Mouse (Mus musculus): Measurements from ENCODE around the gene Pcp4l1. TPM values are rescaled to one million over a fixed set of nuclear protein-coding genes. Genes with fewer than 3 reads are reported as not detected.

The Pcp4l1 gene
- total RNA-seq, 1 experiment from 2014 or later = 0.29 TPM

DNA sequence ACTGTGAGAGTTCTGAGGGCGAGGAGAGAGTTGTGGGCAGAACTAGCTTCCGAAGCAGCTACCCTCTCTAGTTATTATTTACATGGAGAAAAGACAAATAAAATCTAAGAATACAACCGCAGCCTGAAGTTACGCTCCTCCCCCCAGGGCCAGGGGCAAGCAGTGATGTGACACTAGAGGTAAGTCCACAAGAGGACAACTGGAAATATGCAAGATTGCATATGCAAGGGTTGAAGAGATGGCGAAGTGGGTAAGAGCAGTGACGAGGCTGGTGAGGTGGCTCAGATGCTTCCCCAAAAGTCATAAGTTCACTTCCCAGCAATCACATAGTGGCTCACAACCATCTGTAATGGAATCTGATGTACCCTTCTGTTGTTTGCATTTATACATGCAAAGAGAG, 27.1 kb upstream of the Pcp4l1 start:
- no peak for ATAC-seq (replicated peaks; ENCODE audit: insufficient number of reproducible peaks, low FRiP score, low TSS enrichment, poor library complexity, severe bottlenecking)

- peak; percentile 93 for ATAC-seq (replicated peaks; ENCODE audit: insufficient number of reproducible peaks, low FRiP score, low TSS enrichment, poor library complexity, severe bottlenecking)
These were observed 26.4 kb upstream of the Pcp4l1 start, which contains the start of gene Tomm40l for GRCm38 (mm10) chr1:171222238-171223155. TSS of gene Tomm40l (minus strand) at chr1:171222514.

DNA sequence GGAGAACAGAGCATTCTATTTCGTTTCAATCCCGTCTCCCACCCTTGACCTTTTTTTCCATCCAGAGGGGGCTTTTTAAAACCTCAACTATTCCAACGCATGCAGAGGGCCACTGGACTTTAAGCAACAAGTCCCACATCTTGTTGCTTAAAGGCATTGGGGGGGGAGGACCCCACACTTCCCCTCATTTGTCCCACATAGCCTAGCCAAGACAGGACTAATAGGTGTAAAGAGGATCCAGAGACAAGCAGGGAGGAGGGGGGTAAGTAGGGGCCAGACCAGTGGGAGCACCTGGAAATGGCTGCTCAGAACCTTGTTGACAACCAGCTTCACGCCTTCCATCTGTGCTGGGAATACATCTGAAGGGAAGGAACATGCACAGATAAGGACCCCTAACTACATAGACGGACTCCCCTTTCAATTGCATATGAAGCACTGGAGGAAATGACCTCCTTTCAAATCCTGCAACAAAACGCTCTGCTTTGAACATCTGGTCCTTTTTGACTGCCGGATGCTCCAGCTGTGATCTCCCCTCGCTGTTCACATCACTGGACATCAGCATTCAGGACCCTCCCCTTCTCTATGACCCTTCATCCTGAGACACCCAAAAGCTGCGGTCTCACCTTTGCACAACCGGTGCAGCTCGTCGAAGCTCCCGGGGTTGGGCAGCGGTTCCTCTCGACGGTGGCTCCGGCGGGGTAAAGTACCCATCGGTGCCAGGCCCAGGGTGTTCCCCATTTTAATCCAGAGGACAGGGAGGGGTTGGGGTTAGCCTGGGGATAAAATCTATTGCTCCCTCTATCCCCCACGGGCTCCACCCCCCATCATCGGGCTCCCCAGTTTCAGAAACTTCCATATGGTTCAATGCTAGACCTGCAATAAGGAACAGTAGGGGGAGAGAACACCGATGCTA, 25.5 kb upstream of the Pcp4l1 start:
- ATAC-seq (replicated peaks; ENCODE audit: insufficient number of reproducible peaks, low FRiP score, low TSS enrichment, poor library complexity, severe bottlenecking) = no peak

- peak; percentile 40; the same call in 1 of the 2 replicates for ATAC-seq (replicated peaks; ENCODE audit: insufficient number of reproducible peaks, low FRiP score, low TSS enrichment, poor library complexity, severe bottlenecking)
These were observed 24.8 kb upstream of the Pcp4l1 start for GRCm38 (mm10) chr1:171220871-171221270.

DNA sequence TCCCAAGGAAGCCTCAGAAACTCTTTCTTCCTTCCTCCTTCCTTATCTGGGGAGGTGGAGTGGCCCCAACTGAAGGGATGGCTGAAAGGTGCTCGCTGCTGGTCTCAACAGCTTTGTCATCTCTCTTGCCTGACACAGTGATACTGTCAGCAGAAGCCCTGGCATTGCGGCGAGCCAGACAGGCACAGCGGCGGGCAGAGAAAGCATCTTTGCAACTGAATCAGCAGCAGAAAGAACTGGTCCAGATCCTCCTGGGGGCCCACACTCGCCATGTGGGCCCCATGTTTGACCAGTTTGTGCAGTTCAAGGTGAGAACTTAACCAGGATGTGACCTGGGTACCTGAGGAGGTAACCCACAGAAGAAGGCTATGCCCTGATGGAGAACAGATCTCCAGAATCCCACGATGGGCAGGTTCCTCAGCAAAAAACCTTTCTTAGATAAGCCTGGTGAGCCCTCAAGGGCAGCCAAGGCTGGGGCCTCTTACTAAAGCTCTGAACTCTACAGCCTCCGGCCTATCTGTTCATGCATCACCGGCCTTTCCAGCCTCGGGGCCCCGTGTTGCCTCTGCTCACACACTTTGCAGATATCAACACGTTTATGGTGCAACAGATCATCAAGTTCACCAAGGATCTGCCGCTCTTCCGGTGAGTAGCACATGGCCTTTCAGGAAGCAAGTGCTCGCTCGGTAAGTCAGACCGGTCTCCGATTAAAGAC, 20.3 kb upstream of the Pcp4l1 start:
- ATAC-seq (replicated peaks; ENCODE audit: insufficient number of reproducible peaks, low FRiP score, low TSS enrichment, poor library complexity, severe bottlenecking) = no peak

GRCm38 (mm10) chr1:171213801-171214496, 17.9 kb upstream of the Pcp4l1 start, which contains the start of gene Nr1i3:
TSS of gene Nr1i3 (plus strand) at chr1:171213970.
- ATAC-seq (replicated peaks; ENCODE audit: insufficient number of reproducible peaks, low FRiP score, low TSS enrichment, poor library complexity, severe bottlenecking) = no peak

GRCm38 (mm10) chr1:171212854-171213253, 16.8 kb upstream of the Pcp4l1 start:
- no peak for ATAC-seq (replicated peaks; ENCODE audit: insufficient number of reproducible peaks, low FRiP score, low TSS enrichment, poor library complexity, severe bottlenecking)

DNA sequence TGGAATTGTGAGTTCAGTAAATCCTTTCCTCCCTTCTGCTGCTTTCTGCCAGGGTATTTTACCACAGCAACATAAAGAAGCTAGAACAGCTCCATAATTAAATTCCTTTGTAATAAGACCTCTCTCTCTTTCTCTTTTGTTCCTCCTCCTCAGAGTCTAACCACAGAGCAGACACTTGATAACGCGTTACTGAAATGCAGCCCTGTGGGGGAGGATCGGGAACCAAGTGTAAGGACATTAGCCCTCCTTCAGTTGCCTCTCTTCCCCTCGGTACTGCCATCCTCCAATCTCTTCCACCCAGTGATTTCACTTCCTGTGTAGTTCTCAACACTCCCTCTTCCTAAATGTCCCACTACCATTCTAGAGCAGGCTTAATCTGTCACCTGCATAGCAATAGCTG, 13.3 kb upstream of the Pcp4l1 start:
- no peak for ATAC-seq (replicated peaks; ENCODE audit: insufficient number of reproducible peaks, low FRiP score, low TSS enrichment, poor library complexity, severe bottlenecking)

GRCm38 (mm10) chr1:171205704-171206493, 9.8 kb upstream of the Pcp4l1 start:
- no peak for ATAC-seq (replicated peaks; ENCODE audit: insufficient number of reproducible peaks, low FRiP score, low TSS enrichment, poor library complexity, severe bottlenecking)

DNA sequence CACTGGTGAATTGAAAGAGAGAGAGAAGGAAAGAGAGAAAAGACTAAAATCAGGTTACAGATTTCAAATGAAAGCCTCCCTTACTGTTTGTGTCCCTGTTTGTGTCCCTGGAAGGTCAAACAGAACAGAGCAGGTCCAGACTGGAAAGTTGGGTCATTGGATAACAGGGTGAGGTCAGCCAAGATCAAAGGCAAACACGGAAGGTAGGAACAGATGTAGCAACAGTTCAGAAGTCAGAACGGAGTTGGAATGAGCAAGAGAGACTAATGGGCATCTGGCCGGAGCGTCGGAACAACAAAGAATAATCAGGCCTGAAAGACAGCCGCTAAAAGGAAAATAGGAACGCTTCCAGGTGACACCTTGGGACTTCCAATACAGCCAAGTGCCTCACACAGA, 8.2 kb upstream of the Pcp4l1 start:
- no peak for ATAC-seq (replicated peaks; ENCODE audit: insufficient number of reproducible peaks, low FRiP score, low TSS enrichment, poor library complexity, severe bottlenecking)

DNA sequence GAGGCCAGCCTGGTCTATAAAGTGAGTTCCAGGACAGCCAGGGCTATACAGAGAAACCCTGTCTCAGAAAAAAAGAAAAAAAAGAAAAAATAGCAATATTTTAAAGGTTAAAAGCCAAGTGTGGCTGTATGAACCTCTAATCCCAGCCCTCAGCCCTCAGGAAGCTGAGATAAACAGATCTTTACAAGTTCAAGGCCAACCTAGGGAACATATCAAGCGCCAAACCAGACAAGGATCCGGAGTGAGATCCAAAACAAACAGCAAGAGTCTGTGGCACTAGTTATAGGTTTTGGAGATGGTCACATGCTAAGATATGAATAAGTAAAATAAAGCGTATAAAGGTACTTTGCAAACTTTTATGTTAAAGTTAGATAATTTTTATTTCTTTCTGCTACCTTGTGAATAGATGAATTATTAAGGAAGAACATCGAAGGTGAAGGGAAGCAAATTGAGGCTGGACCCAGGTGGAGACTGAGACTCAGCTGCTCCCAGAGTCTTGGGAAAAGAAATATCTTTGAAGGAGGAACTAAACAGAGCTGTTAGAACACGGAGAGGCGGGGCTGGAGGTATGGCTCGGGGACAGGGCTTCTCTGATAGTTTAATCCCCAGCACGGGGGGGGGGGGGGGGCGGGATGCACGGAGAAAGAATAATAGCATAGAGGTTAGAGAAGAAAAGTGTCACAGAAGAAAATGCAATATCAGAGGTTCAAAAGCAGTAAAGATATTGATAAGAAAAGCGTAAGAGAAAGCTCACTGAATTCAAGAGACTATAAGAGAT, 7.6 kb upstream of the Pcp4l1 start:
- no peak for ATAC-seq (replicated peaks; ENCODE audit: insufficient number of reproducible peaks, low FRiP score, low TSS enrichment, poor library complexity, severe bottlenecking)

DNA sequence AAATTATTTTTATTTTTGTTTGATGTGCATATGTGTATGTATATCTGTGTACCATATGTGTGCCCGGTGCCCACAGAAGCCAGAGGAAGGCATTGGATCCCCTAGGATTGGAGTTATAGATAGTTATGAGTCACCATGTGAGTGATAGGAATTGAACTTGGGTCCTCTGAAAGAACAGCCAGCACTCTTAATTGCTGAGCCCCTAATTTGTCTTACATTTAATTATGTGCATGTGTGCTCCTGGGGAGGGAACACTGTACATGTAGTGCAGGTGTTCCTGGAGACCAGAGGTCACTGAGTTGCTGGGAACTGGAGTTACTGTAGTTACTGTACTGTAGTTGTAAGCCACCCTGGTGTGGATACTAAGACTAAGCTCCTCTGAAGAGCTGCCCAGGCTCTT, 4.7 kb upstream of the Pcp4l1 start:
- no peak for ATAC-seq (replicated peaks; ENCODE audit: insufficient number of reproducible peaks, low FRiP score, low TSS enrichment, poor library complexity, severe bottlenecking)

DNA sequence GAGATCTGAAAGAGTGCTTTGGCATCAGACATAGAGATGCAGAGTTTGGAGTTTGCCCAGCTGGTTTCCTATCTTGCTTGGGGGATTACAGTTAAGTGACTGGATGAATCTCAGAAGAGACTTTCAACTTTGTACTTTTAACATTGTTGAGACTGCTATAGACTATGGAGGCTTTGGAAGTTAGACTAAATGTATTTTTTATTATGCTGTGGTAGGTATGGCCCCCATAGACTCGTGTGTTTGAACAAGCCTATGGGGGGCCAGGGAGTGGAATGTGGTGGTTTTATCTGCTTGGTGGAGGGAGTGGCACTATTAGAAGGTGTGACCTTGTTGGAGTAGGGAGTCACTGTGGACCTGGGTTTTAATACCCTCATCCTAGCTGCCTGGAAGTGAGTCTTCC, 3.5 kb upstream of the Pcp4l1 start:
- no peak for ATAC-seq (replicated peaks; ENCODE audit: insufficient number of reproducible peaks, low FRiP score, low TSS enrichment, poor library complexity, severe bottlenecking)

DNA sequence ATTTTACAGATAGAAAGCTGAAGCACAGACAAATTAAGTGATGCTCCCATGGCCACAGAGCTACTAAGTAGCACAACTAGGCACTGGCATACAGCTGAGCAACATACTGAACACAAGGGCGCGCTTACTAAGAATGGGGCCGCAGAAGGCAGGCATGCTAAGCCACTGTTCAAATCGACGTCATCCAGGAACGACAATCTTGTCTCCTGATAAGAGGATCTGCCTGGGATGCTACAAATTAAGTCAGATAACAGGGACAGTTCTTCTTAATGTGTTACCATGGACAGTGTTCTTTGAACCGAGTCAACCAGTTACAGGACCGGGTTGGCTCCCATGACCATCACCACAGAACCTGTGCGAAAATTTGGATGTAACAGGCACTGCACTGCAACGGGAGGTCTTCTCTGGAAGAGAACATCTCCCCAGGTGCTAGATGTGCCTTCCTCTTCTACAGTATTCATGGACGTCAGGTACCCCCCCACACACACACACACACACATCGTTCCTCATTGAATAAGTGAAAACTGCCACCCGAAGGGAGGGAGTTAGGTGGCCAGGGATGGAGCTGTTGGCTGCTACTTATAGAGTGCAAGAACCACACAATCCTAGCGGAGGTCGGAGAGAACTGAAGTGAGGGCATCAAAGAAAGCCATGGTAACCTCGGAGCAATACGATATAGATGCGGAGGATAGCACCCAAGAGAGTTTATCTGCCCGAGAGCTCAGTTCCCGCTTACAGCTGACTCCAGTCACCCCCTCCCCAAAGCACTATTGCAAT, 834 bp downstream of the Pcp4l1 start:
- no peak for ATAC-seq (replicated peaks; ENCODE audit: insufficient number of reproducible peaks, low FRiP score, low TSS enrichment, poor library complexity, severe bottlenecking)

DNA sequence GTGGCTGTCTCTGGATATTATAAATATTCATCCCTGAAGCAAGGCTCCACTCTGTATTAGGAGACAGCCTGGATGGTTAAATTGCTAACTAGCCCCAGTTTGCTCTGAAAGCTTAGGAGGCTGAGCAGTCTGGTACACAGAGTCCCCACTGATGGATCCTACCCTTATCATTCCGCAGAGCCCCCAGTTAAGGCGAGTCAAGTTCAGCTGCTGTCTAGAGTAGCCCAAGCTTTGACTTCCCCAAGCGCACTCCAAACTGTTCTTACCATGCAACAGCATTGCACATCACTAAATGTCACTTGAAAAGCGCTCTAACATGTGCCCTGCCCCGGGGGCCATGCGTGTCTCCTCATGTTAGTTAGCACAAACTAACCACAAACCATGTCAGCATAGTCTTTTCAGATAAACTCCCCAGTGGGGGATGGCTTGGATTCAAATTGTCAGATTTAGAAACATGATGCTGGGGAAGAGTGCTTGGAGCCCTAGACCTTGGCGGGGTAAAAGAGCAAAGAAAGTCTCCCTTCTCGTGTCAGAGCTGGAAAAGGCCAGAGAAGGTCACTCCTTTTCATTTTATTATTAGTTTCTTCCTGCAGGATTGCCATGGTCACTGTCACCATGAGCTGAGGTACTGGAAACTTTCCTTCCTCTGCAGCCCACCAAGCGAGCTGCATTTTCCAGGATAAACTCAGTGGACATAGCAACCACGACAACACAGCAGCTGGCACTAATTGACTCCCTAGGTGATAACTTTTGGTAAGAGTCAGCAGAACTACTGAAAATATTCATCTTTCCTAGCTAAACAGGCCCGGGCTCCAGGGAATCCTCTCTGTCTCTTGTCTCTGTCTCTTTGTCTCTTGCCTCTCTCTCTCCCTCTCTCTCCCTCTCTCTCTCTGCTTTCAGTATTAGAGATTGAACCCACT, 1.9 kb downstream of the Pcp4l1 start:
- no peak for ATAC-seq (replicated peaks; ENCODE audit: insufficient number of reproducible peaks, low FRiP score, low TSS enrichment, poor library complexity, severe bottlenecking)
